Mouse (Mus musculus): Measurements from ENCODE around the gene Ctsz.

Ctsz gene

GRCm38 (mm10) chr2:174392554-174392953 is 46.3 kb downstream of the Ctsz start:
- DNase-seq (ENCODE audit: low read depth) = peak; percentile 16

GRCm38 (mm10) chr2:174391936-174392335 is 46.9 kb downstream of the Ctsz start:
- DNase-seq (ENCODE audit: low read depth) = peak; percentile 39

- no peak for DNase-seq (ENCODE audit: low read depth)
Observed at GRCm38 (mm10) chr2:174381021-174381420, 57.8 kb downstream of the Ctsz start.
